Mouse (Mus musculus) megakaryocyte progenitor cell, adult 5-6 weeks (primary cell): Measurements from ENCODE around the gene Abcc10. TPM values are rescaled to one million over a fixed set of nuclear protein-coding genes. Genes with fewer than 3 reads are reported as not detected.

Experiments
- ATAC-seq: replicated peaks from 2 replicates; pipeline ENCODE4 v1.8.0; 2016; ENCODE audit warnings: mild to moderate bottlenecking, moderate TSS enrichment, inconsistent platforms; ENCODE audit not compliant: poor library complexity
- total RNA-seq, 2 experiments: library from RNA; stranded (forward) in 1 of 2; stranded (reverse) in 1 of 2; fragments of 157-497, 149-512 nt in 1 of 2; fragments of 200-1000 nt in 1 of 2; gene quantifications; 2 replicates each; pipeline versions ENCODE4 v1.2.3 to v1.2.4; 2015 to 2017

The Abcc10 gene
- total RNA-seq, 2 experiments from 2014 or later, result 1.2 to 4.2 TPM

DNA sequence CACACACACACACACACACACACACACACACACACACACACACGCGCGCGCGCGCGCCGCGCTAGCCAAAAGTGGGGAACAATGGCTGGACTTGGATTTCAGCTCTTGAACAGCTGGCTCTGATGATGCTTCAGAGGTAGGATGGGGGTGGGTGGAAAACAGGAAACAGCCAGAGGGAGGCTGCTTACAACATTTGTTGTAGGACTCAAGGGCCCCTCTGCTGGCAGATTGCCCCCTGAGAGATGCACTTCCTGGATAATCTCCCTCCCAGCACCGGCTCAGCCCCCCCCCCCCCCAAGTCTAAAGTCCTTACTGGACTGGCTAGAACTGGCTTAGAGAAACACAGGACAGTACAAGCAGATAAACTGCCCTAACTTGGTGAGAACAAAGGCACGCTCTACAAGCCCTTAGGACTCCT lies 40.5 kb downstream of the Abcc10 start:
- ATAC-seq, result no peak

DNA sequence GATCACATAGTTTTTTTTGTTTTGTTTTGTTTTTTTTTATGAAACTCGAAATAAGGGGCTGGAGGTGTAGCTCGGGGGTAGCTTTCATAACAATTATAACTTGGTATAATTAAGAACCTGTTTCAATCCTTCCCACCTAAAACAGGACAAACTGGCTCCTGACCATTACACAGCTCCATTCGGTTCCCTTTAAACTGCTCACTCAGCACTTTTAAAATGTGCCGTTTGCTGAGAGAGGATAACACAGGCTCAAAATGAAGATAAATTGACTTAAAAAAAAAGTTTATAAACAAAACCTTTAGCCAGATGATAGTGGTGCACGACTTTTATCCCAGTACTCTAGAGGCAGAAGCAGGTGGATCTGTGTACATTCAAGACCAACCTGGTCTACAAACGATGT lies 42.7 kb downstream of the Abcc10 start:
- ATAC-seq, result no peak

DNA sequence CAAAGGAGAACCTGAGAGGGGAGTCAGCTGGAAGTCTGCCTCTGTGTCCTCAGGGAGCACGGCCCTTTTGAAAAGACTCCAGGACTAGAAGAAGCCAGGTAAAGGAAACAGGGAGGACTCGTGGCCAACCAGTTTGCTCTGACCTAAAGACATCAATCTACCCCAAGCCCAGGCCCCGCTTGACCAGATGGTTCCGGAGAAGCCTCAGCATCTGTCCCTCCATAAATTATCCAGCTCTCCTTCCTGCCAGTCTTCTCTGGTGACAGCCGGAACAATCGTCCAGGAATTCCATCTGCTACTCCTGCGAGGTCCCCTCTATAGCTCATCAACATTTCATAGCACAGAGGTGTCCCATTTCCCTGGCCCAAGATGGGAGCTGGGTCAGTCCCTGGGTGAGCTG lies 43.5 kb downstream of the Abcc10 start:
- ATAC-seq, result no peak

DNA sequence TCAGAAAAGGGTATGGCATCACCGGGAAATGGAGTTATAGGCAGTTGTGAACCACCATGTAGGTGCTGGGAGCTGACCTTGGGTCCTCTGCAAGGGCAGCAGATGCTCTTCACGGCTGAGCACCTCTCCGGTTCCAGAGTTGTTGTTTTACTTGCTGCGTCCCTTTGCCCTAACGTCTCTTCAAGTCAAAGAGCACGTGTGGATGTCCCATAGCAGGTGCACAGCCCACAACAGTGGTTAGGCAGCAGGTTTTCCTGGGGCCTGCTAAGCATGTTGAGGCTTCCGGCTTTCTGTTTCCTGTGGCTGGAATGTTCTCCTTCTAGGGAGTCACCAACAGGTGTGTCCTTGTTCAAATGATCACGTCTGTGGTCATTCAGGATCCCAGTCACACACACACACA lies 44.2 kb downstream of the Abcc10 start:
- ATAC-seq, result no peak

DNA sequence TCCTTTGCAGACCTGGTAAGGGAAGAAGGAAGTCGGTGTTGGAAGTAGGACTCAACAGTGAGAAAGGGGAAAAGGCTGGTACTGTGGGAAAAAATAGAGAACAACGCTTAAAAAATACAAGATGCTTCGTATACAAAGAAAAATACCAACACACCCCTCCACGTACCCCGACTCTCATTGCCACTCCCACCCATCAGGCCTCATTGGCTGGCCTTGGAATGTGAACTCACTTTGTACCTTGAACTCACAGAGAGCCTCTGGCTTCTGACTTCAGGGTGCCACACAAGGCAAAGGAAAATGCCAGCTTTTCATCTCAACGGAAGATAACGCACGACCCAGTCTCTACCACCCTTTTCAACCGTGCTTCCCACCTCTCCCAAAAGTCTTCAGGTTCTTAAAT lies 45.0 kb downstream of the Abcc10 start:
- no peak for ATAC-seq

DNA sequence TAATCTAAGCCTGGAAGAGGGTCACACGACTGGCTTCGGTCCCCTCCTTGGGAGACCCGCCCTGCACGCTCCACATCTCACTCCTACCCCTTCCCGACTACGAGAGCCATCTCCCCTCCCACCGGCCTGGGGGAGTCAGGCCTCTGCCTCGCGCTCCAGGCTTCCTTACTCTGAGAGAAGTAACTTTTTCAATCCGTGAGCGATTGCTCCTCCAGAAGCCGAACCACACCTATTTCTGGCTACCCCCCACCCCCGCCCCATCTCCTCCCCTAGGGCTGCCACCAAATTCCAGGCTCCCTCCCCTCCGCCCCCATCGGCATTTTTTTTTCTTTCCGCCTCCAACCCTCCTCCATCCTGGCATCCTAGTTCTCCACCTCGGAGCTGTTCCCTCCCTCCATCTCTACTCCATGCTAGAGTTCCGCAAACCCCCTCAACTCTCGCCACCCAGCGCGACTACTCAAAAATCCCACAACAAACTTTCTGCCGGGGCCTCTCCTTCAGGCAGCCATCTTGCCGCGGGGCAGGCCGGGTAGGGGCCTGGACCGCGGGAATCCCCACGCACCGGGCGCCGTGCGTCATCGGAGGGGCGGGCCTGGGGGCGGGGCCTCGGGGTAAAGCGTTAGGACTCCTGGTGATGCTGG lies 45.5 kb downstream of the Abcc10 start, which contains the start of gene Tjap1:
Gene Tjap1 (minus strand): TSS at position 544 of the 641 bp plus-strand sequence.
- peak; percentile 95 for ATAC-seq

DNA sequence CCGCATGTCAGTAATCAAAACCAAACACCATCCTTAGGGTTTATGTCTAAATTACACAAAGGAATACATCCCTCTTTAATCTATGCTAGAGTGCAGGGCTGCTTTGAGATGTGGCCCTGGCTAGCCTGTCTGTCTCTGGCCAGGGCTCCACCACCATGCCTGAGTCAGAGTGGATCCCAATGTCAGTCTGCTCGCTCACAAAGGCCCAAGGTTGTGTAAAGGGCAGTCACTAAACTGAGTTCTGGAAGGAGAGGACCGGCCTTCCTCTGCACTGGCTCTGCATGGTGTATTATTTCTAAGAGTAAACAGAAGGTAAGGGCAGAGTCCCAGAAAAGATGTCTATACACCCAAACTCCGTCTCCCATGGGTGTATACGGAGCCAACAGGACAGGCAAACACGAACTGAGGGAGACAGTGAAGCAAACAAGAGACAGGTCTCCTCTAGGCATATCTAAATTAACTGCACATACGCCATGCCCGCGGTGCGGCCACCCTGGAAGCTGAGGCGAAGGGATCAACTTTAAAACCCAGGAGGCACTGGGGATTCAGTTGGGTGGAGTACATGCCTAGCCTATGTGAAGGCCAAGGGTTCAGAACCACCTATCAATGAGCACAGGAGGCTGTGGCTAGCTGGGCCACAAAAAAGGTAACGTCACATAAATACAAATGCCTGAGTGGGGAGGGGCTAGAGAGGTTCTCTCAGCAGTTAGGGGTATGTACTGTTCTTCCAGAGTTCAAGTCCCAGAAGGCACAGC lies 50.0 kb downstream of the Abcc10 start:
- no peak for ATAC-seq

DNA sequence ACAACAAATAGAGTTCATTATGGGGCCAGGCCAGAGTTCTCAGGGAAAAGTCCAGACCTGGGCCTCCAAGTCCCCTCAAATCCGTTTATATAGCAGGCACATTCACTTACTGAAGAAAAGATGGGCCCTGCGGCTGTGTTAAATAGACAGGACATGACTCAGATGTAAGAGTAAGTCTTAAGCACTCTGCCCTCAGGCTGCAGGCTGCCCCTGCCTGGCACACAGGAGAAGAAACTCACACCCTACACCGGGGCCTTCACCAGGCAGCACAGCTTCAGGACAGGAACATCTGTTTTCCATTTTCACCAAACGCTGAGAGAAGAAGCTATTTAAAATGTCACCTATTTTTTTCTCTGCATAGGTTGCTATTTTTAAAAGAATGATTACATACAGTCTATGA lies 50.6 kb downstream of the Abcc10 start:
- no peak for ATAC-seq

DNA sequence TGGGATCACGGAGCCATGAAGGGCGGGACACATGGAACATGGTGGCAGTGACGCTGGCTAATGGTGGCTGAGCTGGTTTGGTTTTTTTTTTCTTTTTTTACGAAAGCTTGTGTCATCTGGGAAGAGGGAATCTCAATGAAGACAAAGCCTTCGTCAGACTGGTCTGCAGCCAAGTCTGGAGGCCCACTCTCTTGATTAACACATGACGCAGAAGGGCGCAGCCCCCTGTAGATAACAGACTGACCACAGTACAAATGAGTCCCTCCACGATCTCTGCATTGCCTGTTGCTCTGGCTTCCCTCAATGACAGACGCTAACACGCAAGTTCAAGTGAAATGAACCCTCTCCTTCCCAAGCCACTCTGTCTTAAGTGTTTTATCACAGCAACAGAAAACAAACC lies 52.6 kb downstream of the Abcc10 start:
- ATAC-seq, result no peak

DNA sequence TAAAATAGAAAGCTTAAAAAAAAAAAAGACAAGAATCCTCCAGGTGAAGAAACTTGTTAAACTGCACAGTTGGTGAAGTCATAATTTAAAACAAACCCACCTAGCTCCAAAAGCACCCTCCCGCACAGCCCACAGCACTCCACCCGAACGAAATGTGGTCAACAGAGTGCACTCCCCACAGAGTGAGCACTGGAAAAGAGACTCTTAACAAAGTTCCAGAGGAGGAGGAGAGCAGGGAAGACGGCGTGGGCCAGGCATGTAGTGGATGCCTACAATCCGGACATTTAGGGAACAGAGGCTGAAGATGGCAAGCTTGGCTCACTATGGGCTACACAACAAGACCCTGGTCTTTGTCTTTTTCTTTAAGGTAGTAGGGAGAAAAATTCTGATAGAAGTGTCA lies 53.1 kb downstream of the Abcc10 start:
- ATAC-seq, result no peak

DNA sequence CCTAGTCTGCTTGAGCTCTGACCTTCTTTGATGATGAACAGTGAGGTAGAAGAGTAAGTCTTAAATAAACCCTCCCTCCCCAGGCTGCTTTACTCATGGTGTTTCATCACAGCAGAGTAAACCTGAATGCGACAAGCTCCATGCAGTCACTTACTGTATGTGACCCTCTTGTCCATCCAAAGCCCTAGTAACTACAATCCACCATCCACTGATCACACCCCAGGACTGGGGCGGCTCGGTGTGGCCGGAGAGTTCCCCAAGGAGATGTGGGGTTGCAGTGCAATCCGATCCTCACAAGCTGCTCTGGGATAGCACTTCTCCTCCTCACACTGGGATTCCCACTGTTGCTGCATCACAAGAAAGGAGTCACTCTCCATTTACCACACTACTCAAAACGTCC lies 53.7 kb downstream of the Abcc10 start:
- ATAC-seq, result no peak

DNA sequence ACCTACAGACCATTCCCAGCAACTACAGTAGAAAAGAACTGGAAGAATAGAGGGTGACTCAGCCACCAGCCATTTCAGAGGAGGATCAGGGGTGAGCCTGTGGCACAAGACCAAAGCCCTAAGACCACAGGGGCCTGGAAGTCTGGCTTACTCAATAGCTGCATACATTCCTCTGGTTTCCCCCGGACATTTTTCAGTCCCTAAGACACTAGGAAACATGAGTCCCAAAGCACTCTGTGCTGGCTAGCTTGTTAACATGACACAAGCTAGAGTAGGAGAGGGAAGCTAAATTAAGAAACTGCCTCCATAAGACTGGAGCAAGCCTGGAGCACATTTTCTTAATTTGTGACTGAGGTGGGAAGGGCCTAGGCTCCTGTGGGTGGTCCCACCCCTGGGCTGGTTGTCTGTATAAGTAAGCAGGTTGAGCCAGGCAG lies 54.3 kb downstream of the Abcc10 start:
- no peak for ATAC-seq

DNA sequence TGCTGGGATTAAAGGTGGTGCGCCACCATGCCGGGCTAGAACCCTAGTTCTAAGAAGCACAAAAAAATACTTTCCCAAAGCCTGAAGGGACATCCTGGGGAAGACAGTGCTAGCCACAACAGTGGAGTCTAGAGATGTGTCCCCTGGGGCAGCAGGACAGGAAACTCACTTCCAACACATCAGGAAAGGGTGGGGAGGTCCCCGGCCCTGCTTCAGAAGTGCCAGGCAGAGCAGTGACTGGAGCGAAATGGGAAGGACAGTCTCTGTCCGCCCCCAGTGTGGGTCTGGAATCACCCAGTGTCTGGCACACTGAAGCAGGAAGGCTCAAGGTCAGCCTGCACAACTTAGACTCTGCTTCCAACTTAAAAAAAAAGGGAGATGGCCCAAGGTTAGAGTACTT lies 55.5 kb downstream of the Abcc10 start:
- no peak for ATAC-seq

DNA sequence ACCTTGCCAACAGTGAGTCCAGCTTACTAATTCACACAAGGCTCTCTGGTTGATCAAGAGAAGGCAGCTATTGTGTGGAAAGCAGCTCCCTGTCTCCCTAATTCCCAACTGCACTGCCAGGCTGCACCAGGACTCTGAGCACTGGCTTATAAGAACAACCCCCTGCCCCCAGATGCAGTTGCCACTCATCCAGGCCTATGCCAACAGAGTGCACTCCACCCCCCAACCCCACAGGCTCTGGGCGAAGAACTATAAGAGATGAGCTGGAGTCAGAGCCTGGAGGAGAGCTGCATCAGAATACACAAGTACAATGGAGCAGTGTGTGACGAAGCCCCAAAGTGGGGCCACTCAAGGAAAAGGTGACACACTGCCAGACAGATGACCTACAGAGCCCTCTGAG lies 56.1 kb downstream of the Abcc10 start:
- no peak for ATAC-seq

DNA sequence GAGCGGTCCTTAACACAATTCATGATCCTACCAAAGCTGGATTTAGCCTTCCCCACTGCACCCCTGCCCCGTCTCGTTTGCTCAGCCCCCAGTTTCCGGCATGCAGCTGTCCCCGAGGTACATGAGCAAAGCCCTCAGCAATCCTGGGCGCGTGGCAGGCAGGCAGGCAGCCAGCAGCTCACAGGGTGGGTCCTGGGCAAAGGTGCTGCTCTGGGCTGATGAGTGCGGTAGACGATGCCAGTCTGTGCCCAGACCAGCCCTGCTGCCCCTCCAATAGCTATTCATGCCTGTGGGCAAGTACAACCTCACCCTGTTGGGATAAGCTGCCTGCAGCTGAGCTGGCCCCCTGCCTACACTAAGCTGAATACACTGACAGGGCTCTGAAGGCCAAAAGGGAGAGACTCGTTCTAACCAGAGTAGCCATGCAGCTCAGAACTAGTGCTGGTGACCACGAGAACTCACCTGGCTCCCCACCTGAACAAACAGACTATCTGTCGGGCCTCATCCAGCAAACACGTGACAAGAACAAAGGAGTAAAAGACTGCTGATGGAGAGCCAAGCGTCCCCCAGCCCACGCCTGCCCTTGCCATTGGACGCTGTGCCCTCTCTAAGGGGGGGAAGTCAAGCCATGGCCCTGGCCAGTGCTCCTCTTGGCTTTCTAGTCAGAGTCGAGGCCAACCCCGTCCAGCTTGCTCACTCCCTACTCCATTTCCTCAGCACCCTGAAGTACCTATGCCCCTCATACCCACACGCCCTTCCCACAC lies 58.2 kb downstream of the Abcc10 start:
- ATAC-seq, result no peak

DNA sequence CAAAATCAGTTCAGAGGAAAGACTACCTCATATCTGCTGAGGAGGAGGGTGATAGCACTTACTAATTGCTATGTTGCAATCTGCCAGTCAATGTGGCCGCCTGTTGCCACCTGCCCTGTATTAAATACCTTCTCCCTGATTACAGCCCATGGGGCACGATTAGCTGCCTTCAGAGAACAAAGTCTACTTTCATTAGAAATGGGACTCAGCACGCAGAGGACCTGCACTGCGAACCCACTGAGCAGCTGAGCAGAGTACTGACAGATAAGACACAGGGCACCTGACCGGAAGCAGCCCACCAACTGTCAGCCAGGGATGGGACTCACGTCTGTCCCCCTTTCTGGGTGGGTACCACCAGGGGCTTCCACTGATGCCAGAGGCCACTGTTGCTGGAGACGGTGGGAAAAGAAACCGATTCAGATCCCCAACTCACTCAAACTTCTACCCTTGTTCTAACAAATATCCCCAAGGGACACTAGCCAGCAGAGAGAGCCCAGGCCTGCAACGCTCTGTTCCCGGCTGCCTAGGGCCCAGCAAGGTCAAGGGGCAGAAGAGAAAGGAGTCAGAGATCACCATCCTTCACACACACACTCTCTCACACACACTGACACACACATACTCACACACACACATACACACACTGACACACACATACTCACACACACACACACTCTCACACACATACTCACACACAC lies 60.0 kb downstream of the Abcc10 start:
- ATAC-seq, result no peak

DNA sequence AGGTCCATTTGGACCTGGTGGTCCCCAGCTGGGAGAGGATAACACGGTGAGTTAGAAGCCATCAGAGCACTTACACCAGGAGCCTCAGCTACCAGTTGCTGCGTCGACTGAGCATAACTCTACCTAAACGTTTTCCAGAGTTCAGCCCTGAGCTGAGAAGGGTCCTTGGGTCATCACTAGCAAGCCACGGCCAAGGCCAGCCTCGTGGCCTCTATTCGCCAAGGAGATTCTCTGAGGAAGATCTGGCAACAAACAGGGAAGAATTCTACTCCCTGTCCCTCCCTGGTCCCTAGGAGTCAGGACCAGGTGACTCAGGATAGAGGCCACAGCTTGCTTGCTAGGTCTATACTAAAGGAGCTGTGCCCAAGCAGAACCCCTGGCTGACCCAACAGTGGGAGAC lies 60.6 kb downstream of the Abcc10 start:
- ATAC-seq, result no peak

DNA sequence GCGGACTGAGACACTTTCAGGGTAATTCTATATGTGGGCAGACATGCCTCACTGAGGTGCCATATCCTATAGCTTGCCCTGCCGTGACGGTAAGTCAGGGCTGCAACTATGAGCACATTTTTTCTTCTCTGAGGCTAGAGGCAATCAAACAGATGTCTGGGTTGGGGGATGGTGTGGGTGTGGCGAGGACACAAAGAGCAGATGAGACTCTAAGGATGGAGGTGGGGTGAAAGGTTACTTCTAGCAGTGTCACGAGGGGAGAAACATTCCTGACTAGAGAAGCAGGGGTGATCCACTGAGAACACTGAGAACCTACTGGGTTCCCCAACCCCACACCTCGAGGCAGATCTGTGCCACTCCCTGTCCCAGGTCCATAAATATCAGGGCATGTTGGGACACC lies 61.2 kb downstream of the Abcc10 start:
- ATAC-seq, result no peak

DNA sequence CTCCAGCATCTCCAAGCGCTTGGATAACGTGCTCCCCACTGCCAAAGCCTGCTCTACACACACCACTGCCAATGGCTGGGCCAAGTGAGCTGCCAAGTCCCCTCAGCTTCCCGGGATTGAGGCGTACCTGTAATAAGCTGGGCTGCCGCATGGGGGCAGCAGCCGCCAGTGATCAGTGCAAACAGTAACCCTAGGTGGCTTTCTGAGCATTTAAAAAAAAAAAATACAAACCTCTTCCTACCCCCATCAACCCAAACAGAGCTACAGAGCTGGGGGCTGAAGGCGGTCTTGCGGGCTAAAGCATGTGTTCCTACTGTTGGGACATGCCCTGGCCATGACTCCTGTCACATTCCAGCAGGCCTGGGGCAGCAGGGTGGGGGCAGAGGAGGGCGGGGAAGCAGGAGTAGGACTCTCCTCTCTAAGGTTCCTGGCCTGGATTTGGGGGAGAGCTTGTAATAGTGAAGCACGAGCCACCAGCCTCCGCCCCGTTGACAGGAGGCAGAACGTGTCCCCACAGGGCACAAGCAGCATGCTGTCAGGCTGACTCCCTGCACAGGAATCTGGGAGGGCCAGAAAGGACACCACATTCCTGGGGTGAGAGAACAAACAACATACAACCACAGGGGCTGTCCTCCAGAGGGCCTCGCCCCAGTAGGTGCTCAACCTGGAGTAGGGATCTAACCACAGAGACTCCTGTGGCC lies 62.1 kb downstream of the Abcc10 start:
- peak; percentile 94 for ATAC-seq

DNA sequence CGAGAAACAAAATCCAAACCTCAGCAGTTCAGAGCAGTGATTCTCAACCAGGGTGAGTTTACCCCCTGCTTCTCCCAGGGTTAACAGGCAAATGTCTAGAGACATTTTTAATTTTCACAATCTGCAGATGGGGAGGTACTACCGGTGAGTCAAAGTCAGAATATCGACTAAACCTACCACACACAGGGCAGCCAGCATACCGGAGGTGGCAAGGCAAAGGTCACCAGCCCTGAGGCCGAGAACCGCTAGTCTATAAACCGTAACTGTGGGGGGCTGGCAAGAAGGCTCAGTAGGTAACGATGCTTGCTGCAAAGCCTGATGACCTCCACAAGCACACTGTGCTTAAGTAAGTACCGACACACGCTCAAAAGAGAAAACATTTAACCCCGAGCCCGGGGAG lies 62.6 kb downstream of the Abcc10 start:
- no peak for ATAC-seq

DNA sequence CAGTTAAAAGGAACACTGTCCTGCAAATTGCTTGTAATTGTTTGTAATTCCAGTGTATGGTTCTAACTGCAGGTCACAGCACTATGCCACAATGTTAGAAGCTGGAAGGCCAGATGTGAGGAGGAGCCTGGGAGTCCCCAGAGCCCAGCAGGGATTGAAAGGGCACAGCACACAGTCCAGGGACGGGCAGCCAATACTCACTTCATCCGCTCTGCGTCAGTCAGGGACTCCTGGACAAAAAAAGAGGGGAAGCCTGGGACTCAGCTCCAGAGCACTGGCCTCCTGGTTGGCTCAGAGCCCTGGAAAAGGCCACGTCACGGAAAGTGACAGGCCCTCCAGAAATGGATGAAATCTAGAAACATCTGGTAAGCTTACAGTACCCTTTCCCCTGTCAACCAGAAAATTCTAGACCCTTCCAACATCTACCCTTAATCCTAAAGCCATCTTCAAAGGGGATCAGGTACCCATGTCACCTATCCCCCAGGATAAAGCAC lies 65.9 kb downstream of the Abcc10 start:
- no peak for ATAC-seq
